Mouse (Mus musculus): ENCODE measurements around the gene Ptprj. TPM values are rescaled to one million over a fixed set of nuclear protein-coding genes. Genes with fewer than 3 reads are reported as not detected.

Gene Ptprj
- 31.8 and 42.3 TPM in 2 replicates for total RNA-seq (2017)

DNA sequence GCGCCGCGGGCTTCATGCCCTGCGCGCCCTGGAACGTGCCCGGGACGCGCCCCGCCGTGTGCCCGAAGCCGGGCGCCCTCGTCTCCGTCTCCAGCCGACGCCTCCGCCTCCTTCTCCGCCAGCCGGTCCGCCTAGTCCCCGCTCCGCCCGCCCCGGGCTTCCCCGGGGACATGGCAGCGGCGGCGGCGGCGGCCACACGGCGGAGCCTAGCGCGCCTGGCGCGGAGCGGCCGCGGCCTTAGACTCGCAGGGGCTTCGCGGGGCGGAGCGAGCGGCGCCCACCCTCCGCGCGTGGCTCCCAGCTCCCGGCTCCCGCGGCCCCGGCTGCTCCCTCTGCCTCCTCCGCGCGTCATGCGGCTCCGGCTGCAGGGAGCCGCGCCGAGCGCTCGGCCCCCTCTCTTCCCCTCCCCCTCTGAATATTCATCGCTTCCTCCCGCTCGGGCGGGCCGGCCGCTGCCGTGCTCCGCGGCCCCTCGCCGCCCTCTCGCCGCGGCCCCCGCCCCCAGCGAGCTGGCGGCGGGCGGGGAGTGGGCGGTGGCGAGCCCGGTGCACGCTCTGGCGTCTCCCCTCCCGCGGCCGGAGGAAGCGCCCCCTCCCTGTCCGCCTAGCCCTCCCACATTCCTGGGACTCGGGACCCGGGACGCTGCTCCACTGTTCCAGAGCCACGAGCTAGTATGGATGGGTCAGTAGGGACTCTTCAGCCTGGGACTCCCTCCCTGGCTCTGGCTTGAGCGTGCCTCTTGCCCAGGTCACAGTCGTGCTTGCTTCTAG, at the start of gene Ptprj:
TSS of gene Ptprj (minus strand) at position 412 of the 770 bp plus-strand sequence.
- peak in 1 of 2 experiments; percentile 11; a peak in 1 of 4 replicates for ATAC-seq (replicated peaks in 1 of 2; ENCODE audit: insufficient read depth in 1 of 2, low FRiP score in 2 of 2, low TSS enrichment in 1 of 2, low read depth in 1 of 2, poor library complexity in 2 of 2, severe bottlenecking in 2 of 2)

DNA sequence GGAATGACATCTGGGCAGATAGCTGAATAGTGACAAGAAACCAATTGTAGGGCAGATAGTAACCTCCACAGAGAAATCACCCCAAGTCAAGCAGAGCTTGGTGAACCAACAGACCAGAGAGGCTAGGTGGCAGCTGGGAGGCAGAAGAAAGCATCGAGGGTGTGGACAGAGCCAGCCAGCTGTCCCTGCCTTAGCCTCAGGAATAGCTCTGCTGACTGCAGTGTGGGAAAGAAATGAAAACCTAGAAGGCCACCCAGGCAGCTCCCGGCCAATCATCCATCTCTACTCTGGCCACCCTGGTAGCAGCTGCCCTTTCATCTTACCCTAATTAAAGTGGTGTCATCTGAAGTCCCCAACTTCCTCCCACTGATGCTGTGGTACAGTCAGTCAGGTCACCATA, 49.1 kb upstream of the Ptprj start:
- no peak for ATAC-seq (replicated peaks in 1 of 2; ENCODE audit: insufficient read depth in 1 of 2, low FRiP score in 2 of 2, low TSS enrichment in 1 of 2, low read depth in 1 of 2, poor library complexity in 2 of 2, severe bottlenecking in 2 of 2)

DNA sequence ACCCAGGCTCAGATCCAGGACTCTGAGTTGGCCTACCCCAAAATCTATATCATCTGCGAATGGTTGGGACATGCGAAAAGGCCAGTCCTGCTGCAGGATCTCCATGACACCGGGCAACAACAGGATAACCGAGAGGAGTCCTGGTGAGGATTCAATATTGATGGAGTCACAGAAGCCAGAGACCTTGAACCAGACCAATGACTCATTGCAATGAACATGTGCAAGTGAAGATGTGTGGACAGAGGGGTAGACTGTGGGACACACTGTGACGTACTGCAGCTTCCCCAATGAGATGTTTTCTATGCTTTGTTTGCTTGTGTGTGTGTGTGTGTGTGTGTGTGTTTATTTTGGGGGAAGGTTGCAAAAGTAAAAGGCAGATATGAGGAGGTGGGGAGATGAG, 47.8 kb upstream of the Ptprj start:
- ATAC-seq (replicated peaks in 1 of 2; ENCODE audit: insufficient read depth in 1 of 2, low FRiP score in 2 of 2, low TSS enrichment in 1 of 2, low read depth in 1 of 2, poor library complexity in 2 of 2, severe bottlenecking in 2 of 2) = no peak

DNA sequence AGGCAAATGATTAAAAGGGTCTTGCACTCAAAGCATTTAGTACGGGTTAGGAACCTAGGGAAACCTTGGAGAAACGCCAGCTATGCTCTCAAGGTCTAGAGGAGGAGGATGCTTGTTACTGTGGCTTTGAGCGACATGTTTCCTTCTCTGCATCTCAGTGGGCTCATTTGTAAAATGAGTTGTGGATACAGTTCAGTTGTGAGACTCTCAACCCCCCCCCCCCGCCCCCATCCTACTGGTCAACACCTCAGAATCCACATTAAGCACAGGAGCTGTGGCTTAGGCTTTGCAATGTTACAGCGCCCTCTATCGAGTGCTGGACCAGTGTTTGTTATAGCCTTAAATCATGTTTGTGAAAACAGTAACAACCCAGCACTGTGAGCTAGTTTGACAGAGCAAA, 44.5 kb upstream of the Ptprj start:
- ATAC-seq (replicated peaks in 1 of 2; ENCODE audit: insufficient read depth in 1 of 2, low FRiP score in 2 of 2, low TSS enrichment in 1 of 2, low read depth in 1 of 2, poor library complexity in 2 of 2, severe bottlenecking in 2 of 2) = peak; percentile 17 to 82; a peak in 2 of 4 replicates

DNA sequence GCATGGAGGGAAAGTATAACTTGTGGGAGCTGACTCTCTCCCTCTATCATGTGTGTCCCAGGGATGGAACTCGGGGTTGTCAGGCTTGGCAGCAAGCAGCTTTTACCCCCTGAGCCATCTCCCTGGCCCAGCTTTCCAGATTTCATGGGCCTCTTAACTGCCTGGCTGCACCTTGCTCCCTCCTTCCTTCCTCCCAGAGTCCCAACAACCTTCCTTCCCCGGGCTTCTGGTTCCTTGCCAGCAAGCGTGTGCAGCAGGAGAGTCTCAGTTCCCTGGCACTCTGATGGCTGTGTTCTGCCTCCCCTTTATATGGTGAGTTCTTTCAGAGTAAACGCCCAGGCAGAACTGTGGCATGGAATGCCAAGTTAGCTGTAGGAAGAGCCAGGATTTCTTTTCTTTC, 43.9 kb upstream of the Ptprj start:
- ATAC-seq (replicated peaks in 1 of 2; ENCODE audit: insufficient read depth in 1 of 2, low FRiP score in 2 of 2, low TSS enrichment in 1 of 2, low read depth in 1 of 2, poor library complexity in 2 of 2, severe bottlenecking in 2 of 2) = peak; percentile 64 to 73; a peak in 3 of 4 replicates

DNA sequence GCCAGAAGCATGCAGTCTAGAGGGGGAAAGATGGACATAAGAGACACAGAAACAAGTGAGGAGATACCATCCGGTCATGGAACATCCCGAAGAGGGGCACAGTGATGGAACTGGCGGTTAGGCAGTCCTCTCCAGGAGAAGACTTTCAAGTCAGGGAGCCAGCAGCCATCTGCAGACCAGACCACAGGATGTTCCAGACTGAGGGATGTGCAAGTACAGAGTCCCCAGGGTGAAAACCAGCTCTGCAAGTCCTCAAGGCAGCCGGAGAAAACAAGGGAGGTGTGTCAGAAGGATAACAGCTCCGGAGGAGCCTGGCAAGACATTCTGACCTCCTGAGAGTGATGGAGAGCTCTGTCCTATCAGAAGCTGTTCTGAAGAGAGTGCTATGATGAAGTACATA, 40.4 kb upstream of the Ptprj start:
- no peak for ATAC-seq (replicated peaks in 1 of 2; ENCODE audit: insufficient read depth in 1 of 2, low FRiP score in 2 of 2, low TSS enrichment in 1 of 2, low read depth in 1 of 2, poor library complexity in 2 of 2, severe bottlenecking in 2 of 2)

DNA sequence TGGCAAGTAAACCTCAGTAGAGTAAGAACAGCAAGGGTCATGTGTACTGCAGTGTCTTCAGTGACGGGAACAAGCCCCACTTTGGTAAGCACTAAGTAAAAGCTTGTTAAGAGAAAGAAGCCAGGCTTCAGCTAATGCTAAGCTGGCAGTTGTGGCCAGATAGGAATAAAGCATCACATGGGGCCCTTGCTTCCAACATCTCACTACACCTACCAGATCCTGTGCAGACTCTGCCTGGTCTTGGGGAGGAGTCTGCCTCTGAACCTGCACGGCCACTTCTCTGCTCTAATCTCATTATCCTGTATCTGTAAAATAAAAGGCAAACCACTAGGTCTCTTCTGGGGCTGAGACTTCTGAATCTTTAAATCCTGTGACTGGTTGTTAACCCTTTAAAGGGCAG, 39.2 kb upstream of the Ptprj start:
- no peak for ATAC-seq (replicated peaks in 1 of 2; ENCODE audit: insufficient read depth in 1 of 2, low FRiP score in 2 of 2, low TSS enrichment in 1 of 2, low read depth in 1 of 2, poor library complexity in 2 of 2, severe bottlenecking in 2 of 2)

DNA sequence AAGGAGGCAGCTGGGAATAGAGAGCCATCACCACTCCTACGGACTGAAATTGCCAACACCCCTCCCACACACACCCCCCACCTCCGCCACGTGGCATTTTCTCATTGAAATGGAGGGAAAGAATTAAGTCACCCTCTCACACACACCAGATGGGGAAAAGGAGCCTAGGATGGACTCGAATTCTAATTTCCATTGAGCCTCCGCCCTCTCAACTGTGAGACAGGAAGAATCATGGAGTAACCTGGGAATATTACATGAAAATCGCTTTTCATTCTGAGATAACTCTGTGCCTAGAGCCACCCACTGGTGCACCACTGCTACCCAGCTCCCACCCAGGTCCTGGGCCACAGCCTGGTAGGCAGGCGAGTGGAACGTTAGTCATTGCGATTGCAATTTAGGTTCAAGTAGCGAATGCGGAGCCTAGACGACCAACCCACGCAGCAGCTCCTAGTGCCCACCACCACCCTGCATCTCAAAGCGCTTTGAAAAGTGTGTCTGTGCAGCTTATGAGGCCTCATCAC, 34.3 kb upstream of the Ptprj start:
- ATAC-seq (replicated peaks in 1 of 2; ENCODE audit: insufficient read depth in 1 of 2, low FRiP score in 2 of 2, low TSS enrichment in 1 of 2, low read depth in 1 of 2, poor library complexity in 2 of 2, severe bottlenecking in 2 of 2) = no peak

DNA sequence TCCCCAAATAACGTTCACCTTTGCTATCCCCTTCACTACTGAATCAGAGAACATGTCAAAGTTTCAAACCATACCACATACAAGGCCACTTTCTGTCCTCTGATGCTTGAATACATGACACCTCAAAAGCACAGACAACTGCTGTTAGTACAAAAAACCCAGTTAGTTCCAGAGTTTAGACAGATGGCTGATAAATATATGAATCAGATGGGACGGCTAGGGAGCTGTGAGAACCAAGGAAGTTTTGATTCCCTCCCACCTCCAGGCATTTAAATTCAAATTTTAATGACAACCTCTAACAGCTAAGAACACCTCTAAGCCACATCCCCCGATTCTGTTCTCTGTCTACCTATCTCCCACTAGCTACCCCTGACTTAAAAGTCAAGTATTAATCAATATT, 33.1 kb upstream of the Ptprj start:
- ATAC-seq (replicated peaks in 1 of 2; ENCODE audit: insufficient read depth in 1 of 2, low FRiP score in 2 of 2, low TSS enrichment in 1 of 2, low read depth in 1 of 2, poor library complexity in 2 of 2, severe bottlenecking in 2 of 2) = no peak

DNA sequence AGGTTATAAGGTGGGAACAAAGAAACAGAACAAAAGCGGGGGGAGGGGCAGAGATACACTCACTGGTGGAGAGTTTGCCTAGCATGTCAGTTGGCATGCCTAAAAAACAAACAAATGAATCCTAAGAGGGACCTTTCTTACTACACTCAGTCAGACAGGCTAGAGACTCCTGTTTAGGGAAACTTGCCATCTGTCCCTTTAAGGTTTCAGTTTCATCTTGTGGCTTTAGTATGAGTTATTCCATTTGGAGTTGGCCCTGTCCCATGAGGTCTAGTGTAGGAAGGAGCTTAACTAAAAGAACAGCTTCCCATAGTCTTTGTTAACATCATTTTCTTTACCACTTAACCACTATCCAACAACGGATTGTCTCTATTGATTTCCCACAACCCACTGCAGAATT, 32.6 kb upstream of the Ptprj start:
- ATAC-seq (replicated peaks in 1 of 2; ENCODE audit: insufficient read depth in 1 of 2, low FRiP score in 2 of 2, low TSS enrichment in 1 of 2, low read depth in 1 of 2, poor library complexity in 2 of 2, severe bottlenecking in 2 of 2) = peak in 1 of 2 experiments; percentile 33; a peak in 1 of 4 replicates

DNA sequence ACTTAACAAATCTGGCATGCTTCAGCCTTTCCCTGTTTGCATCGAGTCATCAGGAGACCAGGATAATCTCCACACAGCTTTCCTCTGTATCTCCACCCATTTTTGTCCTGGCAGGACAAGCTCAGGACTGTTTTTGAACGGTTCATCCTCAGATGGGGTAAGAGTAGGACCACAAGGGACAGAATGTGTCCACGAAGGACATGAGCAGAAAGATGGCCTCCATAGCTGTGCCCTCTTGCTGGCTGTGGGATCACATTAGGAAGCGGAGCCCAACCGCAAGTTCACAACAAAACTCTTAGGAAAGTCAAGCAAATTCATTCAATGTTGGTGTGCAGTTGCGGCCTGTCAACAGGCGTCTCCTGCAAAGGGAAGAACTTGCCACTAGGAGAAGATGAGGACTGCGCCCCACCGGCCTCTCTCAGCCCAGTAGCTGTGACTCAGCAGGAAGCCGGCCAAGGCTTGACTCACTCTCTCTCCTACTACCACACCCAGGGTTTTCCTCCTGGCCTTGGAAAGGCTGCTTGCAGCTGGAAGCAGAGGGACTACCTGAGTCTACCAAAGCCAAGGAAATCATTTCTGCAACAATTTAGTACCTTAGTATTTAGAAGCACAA, 31.6 kb upstream of the Ptprj start:
- peak; percentile 100 for ATAC-seq (replicated peaks in 1 of 2; ENCODE audit: insufficient read depth in 1 of 2, low FRiP score in 2 of 2, low TSS enrichment in 1 of 2, low read depth in 1 of 2, poor library complexity in 2 of 2, severe bottlenecking in 2 of 2)

DNA sequence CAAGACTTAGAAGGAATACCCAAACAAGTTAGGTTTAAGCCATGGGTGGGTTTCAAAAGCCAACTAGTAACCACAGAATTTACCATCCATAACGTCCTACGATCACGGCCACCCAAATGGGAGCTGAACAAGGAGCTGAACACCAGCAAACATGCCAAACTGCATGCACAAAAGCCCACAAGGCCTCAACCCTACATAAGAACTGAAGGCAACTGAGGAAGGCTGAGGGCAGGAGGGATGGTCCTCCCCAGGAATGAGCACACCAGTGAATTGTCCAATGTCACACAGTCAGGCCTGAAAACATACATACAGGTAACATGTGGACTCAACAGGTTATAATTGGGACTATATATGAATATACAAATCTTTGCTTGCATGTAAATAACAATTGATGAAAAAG, 20.6 kb upstream of the Ptprj start:
- no peak for ATAC-seq (replicated peaks in 1 of 2; ENCODE audit: insufficient read depth in 1 of 2, low FRiP score in 2 of 2, low TSS enrichment in 1 of 2, low read depth in 1 of 2, poor library complexity in 2 of 2, severe bottlenecking in 2 of 2)

DNA sequence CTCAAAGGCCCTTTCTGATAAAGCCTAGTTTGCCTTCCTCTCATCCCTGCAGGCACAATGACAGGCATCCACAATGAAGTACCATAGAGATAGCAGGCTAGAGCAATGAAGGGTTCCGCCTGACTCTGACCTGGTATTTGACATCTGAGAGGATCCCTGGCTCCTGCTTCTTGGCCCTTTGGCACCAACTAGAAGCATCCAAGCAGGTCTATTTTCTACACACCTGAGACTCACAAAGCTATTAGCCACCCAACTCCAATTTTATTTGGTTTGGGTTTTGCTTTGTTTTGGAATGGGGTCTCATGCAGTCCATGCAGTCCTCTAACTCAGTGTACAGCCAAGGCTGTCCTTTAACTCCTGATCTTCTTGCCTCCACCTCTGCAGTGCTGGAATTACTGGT, 7.7 kb upstream of the Ptprj start:
- no peak for ATAC-seq (replicated peaks in 1 of 2; ENCODE audit: insufficient read depth in 1 of 2, low FRiP score in 2 of 2, low TSS enrichment in 1 of 2, low read depth in 1 of 2, poor library complexity in 2 of 2, severe bottlenecking in 2 of 2)

DNA sequence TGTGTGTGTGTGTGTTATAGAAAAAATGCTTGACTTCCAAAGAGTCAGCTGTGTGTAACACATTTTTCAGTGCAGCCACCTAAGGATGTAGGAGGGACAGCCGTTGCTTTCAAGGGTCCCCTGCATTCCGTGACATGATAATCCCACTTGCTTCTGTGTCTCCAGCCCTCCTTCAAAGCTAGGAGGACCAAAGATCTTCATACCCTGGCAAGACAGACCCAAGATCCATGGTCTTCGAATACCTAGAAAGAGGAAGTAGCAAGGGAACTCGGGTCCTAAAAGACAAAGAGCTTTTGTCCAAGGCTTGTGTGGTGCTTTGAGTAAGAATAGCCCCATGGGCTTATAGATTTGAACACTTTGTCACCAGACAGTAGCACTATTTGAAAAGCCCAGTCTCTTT, 4.1 kb upstream of the Ptprj start:
- no peak for ATAC-seq (replicated peaks in 1 of 2; ENCODE audit: insufficient read depth in 1 of 2, low FRiP score in 2 of 2, low TSS enrichment in 1 of 2, low read depth in 1 of 2, poor library complexity in 2 of 2, severe bottlenecking in 2 of 2)

DNA sequence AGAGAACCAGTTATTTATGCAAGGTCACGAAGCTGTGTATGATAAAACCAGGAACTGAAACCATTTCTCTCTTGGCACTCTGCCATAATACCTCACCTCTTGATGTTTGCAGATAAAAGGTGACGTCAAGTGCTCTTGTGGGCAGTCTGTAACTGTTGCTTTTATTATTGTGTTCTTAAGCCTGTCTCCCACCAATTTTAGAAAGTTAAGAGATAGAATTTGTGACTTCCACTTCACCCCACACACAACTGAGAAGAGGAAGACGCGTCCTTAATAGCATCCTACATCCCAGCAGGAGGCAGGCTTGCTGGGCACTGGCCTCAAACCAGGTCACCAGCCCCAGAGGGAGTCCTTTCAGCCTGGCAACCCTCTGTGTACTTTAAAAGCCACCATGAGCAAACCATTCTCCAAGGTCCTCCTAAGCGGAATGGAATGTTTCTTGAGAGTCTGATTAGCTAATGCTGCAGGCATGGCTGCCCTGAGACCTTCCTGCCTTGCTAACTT, 3.2 kb upstream of the Ptprj start:
- ATAC-seq (replicated peaks in 1 of 2; ENCODE audit: insufficient read depth in 1 of 2, low FRiP score in 2 of 2, low TSS enrichment in 1 of 2, low read depth in 1 of 2, poor library complexity in 2 of 2, severe bottlenecking in 2 of 2) = peak; percentile 46 to 48

DNA sequence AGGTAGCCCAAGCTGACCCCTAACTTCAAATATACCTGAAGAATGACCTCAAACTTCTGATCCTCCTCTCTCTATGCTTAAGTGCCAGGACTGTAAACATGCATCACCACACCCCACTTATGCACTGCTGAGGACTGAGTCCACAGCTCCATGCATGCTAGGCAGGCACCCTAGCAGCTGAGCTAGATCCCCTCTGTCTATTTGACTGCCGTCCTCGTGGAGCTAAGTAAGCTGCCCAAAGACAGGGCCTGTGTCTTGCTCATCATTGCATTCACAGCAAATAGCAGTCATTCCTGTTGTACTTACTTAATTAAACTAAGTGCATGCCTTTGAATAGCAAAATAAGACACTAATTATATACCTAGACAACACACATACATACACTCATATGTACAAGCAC, 2.4 kb upstream of the Ptprj start:
- no peak for ATAC-seq (replicated peaks in 1 of 2; ENCODE audit: insufficient read depth in 1 of 2, low FRiP score in 2 of 2, low TSS enrichment in 1 of 2, low read depth in 1 of 2, poor library complexity in 2 of 2, severe bottlenecking in 2 of 2)

DNA sequence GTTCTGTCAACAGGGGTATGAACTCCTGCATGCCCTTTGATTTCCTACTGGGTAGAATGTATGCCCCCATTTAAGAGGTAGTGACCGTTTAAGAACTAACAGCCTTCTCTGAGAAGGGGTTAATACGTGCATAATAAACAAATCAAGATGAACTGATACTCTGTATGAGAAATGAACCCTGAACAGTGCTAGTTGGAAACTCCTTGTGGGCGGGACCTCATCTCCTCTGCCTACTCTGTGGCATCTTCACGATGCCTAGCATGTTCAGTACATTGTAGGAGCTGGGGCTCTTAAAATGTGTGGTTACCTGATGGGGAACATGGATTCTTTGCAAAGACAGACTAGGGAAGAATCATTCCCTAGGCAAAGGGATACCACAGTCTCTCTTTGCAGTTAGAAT, 1.9 kb upstream of the Ptprj start:
- ATAC-seq (replicated peaks in 1 of 2; ENCODE audit: insufficient read depth in 1 of 2, low FRiP score in 2 of 2, low TSS enrichment in 1 of 2, low read depth in 1 of 2, poor library complexity in 2 of 2, severe bottlenecking in 2 of 2) = no peak

DNA sequence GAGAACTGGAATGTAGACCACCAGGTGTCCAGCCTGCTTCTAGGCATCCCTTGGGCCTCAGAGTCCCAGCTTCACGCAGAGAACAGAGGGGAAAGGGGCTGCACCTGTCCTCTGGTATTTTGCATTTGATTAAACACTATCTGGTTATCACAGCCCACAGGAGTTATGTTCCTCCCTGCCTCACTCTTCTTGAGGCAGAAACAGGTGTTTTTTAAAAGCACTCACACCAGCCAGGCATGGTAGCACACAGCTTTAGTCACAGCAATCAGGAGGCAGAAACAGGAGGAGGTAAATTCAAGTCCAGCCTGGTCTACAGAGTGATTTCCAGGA, 1.3 kb upstream of the Ptprj start:
- no peak for ATAC-seq (replicated peaks in 1 of 2; ENCODE audit: insufficient read depth in 1 of 2, low FRiP score in 2 of 2, low TSS enrichment in 1 of 2, low read depth in 1 of 2, poor library complexity in 2 of 2, severe bottlenecking in 2 of 2)
